In the genomic region with DNA sequence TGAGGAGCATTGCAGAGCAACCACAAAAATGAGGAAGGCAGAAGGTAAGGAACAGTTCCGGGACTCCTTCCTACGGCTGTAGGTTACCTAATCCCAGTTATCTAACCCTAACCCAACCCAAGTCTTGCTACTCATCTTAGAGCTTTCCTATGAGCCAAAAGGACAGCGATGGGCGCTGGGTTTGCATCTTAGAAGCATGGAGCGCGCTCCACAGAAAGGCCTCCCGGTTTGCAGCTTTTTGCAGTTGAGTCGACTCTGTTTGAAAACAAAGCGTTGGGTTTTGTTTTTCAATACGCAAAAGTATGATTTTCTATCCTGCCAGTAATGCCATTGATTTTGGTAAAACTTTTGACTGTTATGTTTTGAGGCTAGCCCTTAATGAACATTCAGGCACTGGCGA, we compare ENCODE assay signal across 8 mouse cellular contexts. TPM values are rescaled to one million over a fixed set of nuclear protein-coding genes. Genes with fewer than 3 reads are reported as not detected.
A peak's percentile ranks its signal among the peaks of the same experiment; 100 is the strongest.
DNase-seq lines count a peak whose midpoint lies in the region; ATAC-seq and TF ChIP-seq lines count a peak whose summit lies in the region.

No protein-coding gene starts in this region.

- TF ChIP-seq EP300 in liver, postnatal 0 days (IDR thresholded peaks at IDR 0.05; ENCODE audit: low read depth) = no peak

- H3K27ac ChIP-seq in gastrocnemius, adult 2 months = no peak overlapping the region
- H3K27ac ChIP-seq in ES-E14 (ENCODE audit: insufficient read depth, low read depth, low read length, poor library complexity, severe bottlenecking) = no peak overlapping the region
- no peak overlapping the region for H3K27ac ChIP-seq in liver, postnatal 0 days (ENCODE audit: low read depth)

- peaks cover 0 to 4% of the 10 kb centered on the region in 2 experiments; a peak in 1 of 4 replicates for H3K4me1 ChIP-seq in ES-E14 (ENCODE audit: control insufficient read depth in 2 of 2, insufficient read depth in 2 of 2, low read length in 2 of 2, poor library complexity in 1 of 2)
- H3K4me1 ChIP-seq in liver, postnatal 0 days (ENCODE audit: insufficient read depth) = peaks cover 7% of the 10 kb centered on the region

- peak; percentile 40; the same call in 1 of the 2 replicates for ATAC-seq in granulocyte monocyte progenitor cell, adult 5-6 weeks (replicated peaks; ENCODE audit: poor library complexity, severe bottlenecking)
- no peak for ATAC-seq in liver, postnatal 0 days

- TF ChIP-seq CTCF in gastrocnemius, adult 2 months (IDR thresholded peaks at IDR 0.05) = no peak
- TF ChIP-seq CTCF in liver, postnatal 0 days (IDR thresholded peaks at IDR 0.05; ENCODE audit: low read depth) = no peak

- H3K9me3 ChIP-seq in ES-E14 (ENCODE audit: control insufficient read depth, insufficient read depth, low read depth, low read length) = no peaks in the 10 kb centered on the region
- no peaks in the 10 kb centered on the region for H3K9me3 ChIP-seq in liver, postnatal 0 days (ENCODE audit: low read length)

- WGBS in liver, postnatal 0 days (ENCODE audit: insufficient replicate concordance) = 2% methylated on average over 11 of the region's 11 CpGs

- H3K4me2 ChIP-seq in liver, postnatal 0 days (ENCODE audit: low read depth, low read length) = peak overlapping the region; percentile 68

- peak overlapping the region; percentile 60; the same call in 1 of the 2 replicates for H3K9ac ChIP-seq in ES-E14 (ENCODE audit: insufficient read depth, low read depth, low read length, poor library complexity, severe bottlenecking)
- no peak overlapping the region; the same call in 1 of the 2 replicates for H3K9ac ChIP-seq in liver, postnatal 0 days (replicated peaks)

- DNase-seq in gastrocnemius, adult 2 months = no peak
- DNase-seq in gastrocnemius, postnatal 36 days = no peak
- DNase-seq in ES-E14 (ENCODE audit: low read depth, low spot score) = no peak
- no peak for DNase-seq in liver, postnatal 0 days
- no peak for DNase-seq in thymus, adult 18-20 months
- no peak for DNase-seq in cerebellum, adult 8-10 months
- DNase-seq in layer of hippocampus, postnatal 25 days (ENCODE audit: extremely low spot score in 1 of 2, low spot score in 1 of 2) = no peak

- H3K36me3 ChIP-seq in ES-E14 (ENCODE audit: control insufficient read depth, insufficient read depth, low read length, poor library complexity, severe bottlenecking) = no peaks in the 10 kb centered on the region
- no peaks in the 10 kb centered on the region for H3K36me3 ChIP-seq in liver, postnatal 0 days (replicated peaks; ENCODE audit: insufficient read depth, low read length)

- peak overlapping the region; percentile 58 for H3K4me3 ChIP-seq in gastrocnemius, adult 2 months
- peak overlapping the region; percentile 78 for H3K4me3 ChIP-seq in ES-E14 (ENCODE audit: insufficient read depth in 1 of 2, low read depth in 1 of 2, low read length in 2 of 2, poor library complexity in 1 of 2, severe bottlenecking in 1 of 2)
- H3K4me3 ChIP-seq in liver, postnatal 0 days (ENCODE audit: low read depth, low read length) = peak overlapping the region; percentile 37

- intact Hi-C loops in gastrocnemius, adult 2 months (cut with DNase I) = no loop called here
- intact Hi-C loops in gastrocnemius, postnatal 36 days (cut with DNase I) = no loop called here

- in situ Hi-C loops in ES-E14 (cut with MboI; ENCODE audit: low sequenced_read_pairs in 2 of 2, unreplicated experiment in 2 of 2) = loop anchor here in 1 of 2 experiments (25.0 kb wide), 2 partner anchors 673 to 748 kb away; a partner anchor contains a TSS

- H3K27me3 ChIP-seq in liver, postnatal 0 days (ENCODE audit: insufficient read depth, low read length) = no peaks in the 10 kb centered on the region

TF ChIP-seq in ES-E14, 5 proteins besides CTCF, POLR2A, EP300 and RAD21:
- TF ChIP-seq CHD2 (IDR thresholded peaks at IDR 0.05; ENCODE audit: low read depth, low read length) (no peak), MAFK (IDR thresholded peaks at IDR 0.05; ENCODE audit: insufficient read depth, low read depth, low read length) (no peak), HCFC1 (IDR thresholded peaks at IDR 0.05; ENCODE audit: borderline replicate concordance, insufficient read depth, low read length) (no peak), ZNF384 (IDR thresholded peaks at IDR 0.05; ENCODE audit: low read depth, low read length) (no peak), ZC3H11A (IDR thresholded peaks at IDR 0.05; ENCODE audit: borderline replicate concordance, low read depth, low read length) (no peak)

RNA-seq across cellular contexts. Expression of a gene that starts 28.6 kb away (rescaled TPM):
- not detected for total RNA-seq in gastrocnemius, adult 2 months (2021)
- not detected for total RNA-seq in gastrocnemius, postnatal 36 days (2021)
- total RNA-seq in ES-E14 (2012; rRNA removed) = not detected in 2 replicates
- not detected in 2 replicates for total RNA-seq in granulocyte monocyte progenitor cell, adult 5-6 weeks (2014; fragmentation: Nextera tagmentation)
- not detected in 2 replicates for total RNA-seq in granulocyte monocyte progenitor cell, adult 5-6 weeks (2017)
- polyA plus RNA-seq in liver, postnatal 0 days (2015; fragmentation: Nextera tagmentation; extraction: Ambion mirVana) = not detected in 2 replicates
- not detected for total RNA-seq in layer of hippocampus, postnatal 25 days (2021)

RNA-seq across cellular contexts. Expression of a gene that starts 48.0 kb away (rescaled TPM):
- not detected for total RNA-seq in gastrocnemius, adult 2 months (2021)
- total RNA-seq in gastrocnemius, postnatal 36 days (2021) = not detected
- total RNA-seq in ES-E14 (2012; rRNA removed) = 2.1 and 2.2 TPM in 2 replicates
- not detected in 2 replicates for total RNA-seq in granulocyte monocyte progenitor cell, adult 5-6 weeks (2014; fragmentation: Nextera tagmentation)
- total RNA-seq in granulocyte monocyte progenitor cell, adult 5-6 weeks (2017) = not detected in 2 replicates
- 0.08 and 0.18 TPM in 2 replicates for polyA plus RNA-seq in liver, postnatal 0 days (2015; fragmentation: Nextera tagmentation; extraction: Ambion mirVana)
- not detected for total RNA-seq in layer of hippocampus, postnatal 25 days (2021)
